Mouse (Mus musculus): ENCODE measurements at regions not wholly inside any gene's neighbourhood (a gene's known extent, or its start where the extent isn't known, plus 50 kb on each side); places are given as distances from the start of the nearest gene placed in this dataset.

DNA sequence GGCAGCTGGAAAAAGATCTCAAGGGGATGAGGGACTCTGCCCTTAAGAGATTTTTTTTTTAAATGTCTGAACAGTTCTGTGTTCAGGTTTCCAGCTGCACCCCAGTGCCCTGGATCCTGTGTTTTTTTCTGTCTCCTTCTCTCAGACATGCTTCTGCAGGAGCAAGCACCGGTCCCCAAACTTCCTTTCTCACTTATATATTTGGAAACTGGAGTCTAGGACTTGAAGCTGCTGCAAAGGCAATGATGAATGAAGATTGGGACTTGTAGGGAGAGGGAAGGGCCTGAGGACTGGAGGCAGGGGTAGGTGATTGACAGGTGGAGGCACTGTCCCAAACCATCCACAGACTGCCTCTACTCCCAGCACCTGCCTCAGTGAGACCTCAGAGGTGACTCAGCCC lies 255.5 kb upstream of the Cdh5 start:
- DNase-seq, result no peak
- intact Hi-C loops (cut with DNase I), result no loop called here

DNA sequence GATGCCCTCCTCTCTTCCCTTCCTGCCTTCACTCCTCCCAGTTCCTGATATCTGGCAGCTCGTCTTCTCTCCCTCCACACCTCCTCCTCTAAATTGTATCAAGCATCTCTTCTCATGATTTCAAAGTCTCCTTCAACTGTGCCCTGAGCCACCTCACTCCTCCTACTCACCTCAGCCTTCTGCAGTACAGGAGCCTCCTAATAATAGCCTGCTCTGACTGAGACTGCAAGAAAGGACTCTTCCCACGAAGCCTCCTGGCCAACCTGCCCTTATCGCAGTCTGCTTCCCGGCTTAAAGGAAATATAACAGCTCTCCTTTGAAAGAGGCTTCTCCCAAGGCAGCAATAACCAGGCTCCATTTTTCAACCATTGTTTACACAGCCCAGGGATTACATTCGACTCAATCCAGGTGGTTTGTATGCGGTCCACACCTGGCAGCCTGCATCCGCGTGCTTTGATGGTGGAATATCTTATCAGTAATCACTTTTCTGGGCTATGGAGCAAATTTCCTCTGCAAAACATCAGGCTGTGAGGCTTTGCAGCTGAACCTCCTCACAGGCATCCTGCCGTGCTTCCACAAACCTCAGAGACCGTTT lies 254.9 kb upstream of the Cdh5 start:
- DNase-seq, result no peak
- intact Hi-C loops (cut with DNase I), result no loop called here

DNA sequence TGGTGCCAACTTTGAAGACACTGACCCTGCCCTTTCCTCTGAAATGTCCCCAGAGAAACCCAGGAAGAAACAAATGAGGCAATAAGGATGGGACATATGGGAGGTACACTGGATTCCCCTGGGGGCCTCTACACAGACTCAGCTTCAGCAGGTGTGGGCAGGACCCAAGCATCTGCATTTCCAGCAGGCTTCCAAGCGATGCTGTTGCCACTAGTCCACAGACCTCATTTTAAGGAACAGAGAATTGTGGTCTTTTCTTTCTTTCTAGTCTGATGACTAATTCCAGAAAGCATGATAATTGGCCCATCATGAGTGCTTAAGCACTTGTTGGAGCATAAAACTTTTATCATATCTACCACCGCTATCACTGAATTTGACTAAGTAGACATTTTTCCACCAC lies 251.6 kb upstream of the Cdh5 start:
- DNase-seq, result no peak
- intact Hi-C loops (cut with DNase I), result no loop called here

DNA sequence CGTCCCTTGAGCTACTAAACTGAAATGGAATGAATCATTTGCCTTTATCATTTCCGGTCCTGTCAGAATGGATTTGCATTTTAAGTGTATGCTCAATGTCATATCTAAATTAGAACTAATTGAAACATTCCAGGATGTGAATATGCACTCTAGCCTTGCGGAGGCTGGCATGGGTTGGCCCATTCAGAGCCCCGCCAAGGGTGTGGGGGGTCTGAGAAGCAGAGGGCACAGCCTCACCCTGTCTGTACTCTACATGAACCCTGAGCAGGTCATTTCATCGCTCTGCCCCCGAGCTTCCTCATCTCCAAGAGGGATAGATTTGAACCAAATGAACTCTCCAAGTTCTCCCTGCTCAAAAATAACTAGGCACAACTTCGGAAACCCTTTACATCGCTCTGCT lies 250.1 kb upstream of the Cdh5 start:
- intact Hi-C loops (cut with DNase I), result no loop called here
- DNase-seq, result no peak

DNA sequence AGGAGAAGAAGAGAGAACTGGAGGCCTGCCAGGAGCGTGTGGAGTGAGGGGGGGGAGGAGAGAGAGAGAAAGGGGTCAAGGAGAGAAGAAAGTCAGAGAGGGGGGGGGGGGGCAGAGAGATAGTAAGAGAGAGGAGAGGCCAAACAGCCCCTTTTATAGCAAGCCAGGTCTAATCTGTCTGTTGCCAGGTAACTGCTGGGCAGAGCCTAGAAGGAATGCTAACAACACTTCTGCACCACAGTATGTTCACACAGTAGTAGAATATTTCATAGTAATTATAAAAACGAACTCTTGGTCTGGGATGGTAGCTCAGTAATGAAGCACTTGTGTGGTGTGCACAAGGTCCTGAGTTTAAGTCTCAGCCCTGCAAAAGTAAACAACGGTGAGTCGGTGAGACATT lies 248.4 kb upstream of the Cdh5 start:
- DNase-seq, result no peak
- intact Hi-C loops (cut with DNase I), result no loop called here

DNA sequence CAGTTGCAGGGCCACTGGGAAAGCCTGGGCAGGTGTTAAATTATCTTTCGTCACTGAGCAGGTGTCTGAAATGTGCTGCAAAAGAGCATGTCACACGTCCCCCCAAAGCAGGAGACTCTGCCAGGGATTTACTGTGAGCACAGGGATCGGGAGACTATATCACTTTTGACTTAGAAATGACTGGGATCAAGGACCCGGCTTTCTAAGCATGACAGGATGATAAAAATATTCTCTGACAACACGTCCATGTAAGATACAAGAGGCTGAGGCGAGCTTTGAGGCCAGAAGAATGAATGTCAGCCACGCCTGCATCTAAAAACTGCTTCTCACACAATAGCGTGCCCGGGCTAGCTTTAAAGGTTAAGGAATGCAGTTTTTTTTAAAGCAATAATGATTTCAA lies 246.1 kb upstream of the Cdh5 start:
- intact Hi-C loops (cut with DNase I), result no loop called here
- no peak for DNase-seq

DNA sequence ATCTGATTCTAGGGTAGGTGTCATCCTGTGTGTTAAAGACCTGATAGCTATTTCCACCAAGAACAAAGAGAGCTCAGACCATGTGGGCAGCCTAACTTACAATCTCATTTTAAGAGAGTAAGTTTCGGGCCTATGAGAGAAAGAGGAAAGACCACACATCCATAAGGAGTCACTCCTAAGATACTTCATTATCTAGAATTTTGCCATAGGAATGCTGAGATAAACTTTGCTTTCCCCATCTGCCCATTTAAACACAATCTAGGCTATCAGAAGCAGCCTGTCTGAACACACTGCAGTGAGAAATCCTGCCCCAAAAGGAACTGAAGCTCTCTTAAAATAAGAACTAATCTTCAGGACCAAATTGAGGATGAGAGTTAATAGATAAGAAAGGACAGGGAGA lies 242.3 kb upstream of the Cdh5 start:
- intact Hi-C loops (cut with DNase I), result no loop called here
- no peak for DNase-seq

DNA sequence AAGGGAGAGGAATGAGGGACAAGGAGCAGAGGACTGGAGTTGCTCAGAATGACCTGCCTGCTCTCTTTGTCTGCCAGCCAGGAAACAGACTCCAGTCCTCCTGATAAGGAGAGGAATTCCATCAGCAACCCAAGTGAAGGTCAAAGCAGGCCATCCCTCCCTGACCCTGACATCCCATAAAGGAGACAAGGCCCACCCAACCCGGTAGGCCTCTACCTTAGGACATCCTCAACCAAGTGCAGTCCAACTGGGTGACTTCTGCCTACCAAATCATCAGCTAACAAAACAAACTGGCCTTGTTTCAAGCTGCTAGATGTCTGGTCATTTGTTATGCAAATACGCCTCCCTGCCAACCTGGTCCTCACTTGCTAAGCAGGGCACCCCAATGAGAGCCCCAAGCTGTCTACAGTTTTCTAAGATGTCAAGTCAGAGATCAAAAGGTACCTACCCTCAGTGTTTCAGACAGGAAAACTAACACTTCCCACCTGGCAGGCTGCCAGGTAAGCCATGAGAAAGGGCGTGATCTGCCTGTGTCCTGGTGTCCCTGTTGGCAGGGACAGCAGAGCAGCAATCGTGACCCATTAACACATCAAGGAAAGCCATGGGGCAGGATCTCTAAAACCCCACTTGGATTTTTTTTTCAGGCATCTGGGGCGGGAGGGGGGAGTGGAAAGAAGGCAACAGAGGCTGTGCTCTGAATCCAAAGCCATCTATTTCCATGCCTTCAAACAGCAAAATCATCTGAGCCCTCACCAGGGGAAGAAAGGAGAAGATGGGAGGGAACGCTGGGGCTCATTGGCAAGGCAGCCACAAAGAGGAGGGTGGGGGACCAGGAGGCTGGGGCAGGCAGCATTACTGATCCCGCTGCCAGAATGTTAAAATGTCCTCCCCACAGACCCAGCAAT lies 227.6 kb upstream of the Cdh5 start:
- no peak for DNase-seq
- intact Hi-C loops (cut with DNase I), result no loop called here

DNA sequence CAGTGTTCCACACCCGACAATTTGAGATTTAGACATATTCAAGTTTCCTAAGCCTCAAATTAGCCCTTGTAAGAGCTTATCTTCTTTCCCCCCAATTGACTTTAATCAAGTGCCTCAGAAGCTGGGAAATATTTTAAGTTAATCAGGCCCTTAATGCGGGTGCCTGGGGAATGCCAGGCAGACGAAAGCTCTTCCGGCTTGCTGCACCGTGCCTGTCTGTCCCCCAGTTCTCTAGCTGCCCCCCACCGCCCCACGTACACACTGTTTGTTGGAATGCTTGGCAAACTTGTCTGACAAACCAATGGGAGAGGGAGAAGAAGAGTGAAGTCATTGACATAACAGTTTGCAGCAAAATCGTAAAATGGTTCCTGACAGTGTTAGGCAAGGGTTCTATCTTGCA lies 226.9 kb upstream of the Cdh5 start:
- DNase-seq, result no peak
- intact Hi-C loops (cut with DNase I), result no loop called here

DNA sequence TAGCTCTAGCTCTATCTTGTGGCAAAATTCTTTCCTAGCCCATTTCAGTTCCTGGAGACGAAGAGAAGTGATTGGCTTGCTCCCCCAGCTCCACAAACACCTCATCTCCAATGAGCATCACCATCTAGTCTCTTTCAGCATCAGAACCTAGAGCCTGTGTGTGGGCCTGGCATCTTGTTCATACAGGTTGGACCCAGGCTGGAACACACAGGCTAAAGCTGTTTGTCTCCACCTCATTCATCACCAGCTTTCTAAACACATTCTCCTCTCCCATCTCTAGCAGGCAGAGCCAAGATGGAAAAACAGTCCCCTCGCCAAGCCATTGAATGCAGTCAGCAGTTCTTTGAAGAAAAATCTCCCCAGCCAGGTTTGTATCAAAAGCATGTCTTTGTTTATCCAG lies 221.9 kb upstream of the Cdh5 start:
- intact Hi-C loops (cut with DNase I), result no loop called here
- no peak for DNase-seq

DNA sequence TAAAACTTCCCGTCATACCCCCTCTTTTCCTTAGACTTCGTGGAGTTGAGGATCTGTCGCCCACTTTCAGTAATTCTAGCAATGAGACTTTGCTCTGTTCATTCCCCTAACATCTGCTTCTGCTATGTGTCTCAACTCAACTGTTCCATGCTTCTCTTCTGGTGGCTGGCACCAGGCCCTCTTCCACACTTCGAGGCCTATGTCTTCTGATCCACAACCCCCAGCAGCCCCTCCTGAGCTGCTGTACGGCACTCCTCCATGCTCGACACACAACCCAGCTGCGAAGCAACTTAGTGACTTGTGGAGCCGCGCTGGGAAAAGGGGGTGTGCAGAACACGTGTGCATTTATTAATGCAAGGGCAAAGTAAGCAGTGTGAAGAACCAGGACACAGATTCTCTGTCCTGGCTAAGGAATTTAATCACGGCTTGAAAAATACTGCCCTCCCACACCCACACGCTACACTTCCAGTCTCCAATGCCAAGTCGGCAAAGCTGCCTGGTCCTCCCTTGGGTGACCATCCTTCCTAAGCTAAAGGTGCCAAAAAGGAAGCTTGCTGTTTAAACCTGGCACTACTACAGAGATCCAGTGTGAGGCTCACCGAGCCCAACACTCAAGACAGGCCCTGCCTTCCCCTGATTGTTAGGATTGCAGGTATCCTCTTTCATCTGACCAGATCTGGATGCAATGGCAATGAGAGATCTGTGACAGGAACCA lies 220.8 kb upstream of the Cdh5 start:
- DNase-seq, result peak in 1 of 2 experiments; percentile 18

DNA sequence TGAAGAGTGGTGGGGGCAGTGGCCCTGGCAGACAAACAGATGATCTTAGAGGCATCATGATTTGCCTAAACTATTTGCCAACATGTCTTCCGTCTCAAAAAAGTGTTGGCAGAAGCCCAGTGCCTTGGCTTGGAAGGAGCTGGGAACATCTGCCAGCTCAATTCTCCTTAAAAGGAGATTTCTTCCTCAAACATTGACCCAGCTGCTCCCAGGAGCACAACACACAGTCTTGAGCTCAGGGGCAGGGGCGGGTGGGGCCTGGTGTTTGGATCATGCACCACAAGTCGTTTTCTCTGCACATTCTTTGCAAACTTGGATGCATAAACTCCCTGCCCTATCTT lies 220.3 kb upstream of the Cdh5 start:
- intact Hi-C loops (cut with DNase I), result no loop called here
- peak in 1 of 2 experiments; percentile 12 for DNase-seq

More for the DNA sequence above, 220.8 kb upstream of the Cdh5 start:
- intact Hi-C loops (cut with DNase I), result no loop called here

DNA sequence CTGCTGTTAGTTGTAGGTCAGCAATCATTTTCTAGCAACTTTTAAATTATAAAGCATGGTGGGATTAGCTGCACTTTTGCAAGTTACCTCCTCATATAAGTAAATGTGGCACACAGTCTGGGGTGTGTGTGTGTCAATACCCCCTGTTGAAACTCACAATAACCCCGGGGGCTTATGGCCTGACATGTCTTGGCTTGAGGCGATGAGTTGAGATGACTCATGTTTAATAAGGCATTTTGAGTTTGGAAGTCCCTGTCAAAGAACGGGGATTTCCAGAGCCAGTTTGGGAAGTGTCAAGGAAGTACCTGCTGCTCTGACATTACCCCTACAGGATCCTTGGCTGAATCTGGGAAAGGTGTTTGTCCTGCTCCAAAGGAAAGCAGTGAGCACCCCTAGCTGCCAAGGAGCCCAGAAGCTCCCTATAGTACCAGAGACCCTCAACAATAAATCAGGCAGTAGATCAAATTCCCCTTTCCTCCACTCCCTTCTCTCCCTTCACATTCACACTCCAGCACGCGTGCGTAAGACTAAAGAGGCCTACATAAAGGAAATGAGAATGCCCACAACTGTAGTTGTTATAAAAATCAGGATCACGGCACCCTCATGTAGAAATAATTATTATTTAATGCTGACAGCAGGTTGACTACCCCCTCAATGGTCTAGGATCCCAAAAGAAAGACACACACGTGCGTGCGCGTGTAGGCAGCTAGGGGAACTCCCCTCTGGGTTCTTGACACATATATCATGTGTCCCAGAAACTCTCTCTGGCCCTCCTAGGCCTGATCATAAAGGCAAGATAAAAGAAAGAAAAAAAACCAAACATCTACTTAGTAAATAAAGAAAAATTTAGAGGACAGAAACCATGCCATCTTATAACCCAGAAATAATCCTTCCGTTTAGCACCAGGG lies 216.3 kb upstream of the Cdh5 start:
- no peak for DNase-seq
- intact Hi-C loops (cut with DNase I), result no loop called here

DNA sequence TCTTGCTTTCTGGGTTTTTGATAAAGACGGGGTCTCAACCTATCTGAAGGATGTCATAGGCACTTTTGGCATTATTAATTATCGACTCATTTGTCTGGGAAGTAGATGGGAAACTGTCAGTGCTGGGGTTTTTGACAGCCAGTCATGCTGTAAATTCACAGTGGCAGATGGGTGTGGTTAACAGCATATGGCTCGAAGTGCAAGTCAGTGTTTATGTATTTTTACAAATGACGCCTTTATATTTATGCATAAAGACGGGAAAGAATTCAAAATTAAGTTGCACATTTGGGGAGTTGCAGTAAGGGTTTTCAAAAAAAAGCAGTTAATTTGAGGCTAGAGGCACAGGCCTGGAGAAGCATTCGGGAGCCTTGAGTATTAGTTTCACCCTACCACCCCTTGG lies 206.8 kb upstream of the Cdh5 start:
- no peak for DNase-seq
- intact Hi-C loops (cut with DNase I), result no loop called here

DNA sequence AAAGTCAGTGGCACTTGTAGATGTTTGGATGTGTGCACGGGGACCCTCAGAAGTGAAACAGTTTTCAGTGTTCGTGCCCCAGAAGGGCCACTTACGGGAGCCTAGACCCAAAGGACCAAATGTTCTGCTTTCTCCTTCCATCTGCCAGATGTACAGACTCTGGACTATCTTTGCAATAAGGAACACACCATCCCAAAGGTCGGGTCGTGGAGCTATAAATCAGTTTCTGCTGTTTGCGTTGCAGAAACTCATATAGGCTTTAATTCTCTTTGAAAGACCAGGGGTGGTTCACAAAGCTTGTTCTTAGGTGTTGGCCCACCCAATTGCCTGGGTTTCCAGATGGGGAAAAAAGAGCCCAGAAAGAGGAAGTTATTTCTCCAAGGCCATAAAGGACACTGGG lies 206.3 kb upstream of the Cdh5 start:
- no peak for DNase-seq
- intact Hi-C loops (cut with DNase I), result no loop called here

DNA sequence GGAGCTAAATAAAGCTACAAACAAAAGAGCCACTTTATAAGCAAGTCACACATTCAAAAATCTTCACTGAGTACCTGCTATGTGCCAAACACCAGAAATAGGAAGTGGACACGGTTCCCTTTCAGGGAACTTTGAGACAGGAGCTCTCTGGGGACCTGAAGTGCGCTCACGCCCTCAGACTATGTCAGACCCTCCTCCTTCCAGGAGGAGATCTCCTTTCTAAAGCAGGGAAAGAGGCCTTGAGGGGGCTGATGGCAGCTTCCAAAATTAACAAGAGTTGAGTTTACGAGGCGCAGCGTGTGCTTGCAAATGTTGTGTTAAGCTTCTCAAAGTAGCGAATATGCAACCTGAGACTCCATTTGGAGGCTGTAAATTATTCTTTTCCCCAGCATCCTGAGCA lies 204.0 kb upstream of the Cdh5 start:
- DNase-seq, result no peak
- intact Hi-C loops (cut with DNase I), result no loop called here

DNA sequence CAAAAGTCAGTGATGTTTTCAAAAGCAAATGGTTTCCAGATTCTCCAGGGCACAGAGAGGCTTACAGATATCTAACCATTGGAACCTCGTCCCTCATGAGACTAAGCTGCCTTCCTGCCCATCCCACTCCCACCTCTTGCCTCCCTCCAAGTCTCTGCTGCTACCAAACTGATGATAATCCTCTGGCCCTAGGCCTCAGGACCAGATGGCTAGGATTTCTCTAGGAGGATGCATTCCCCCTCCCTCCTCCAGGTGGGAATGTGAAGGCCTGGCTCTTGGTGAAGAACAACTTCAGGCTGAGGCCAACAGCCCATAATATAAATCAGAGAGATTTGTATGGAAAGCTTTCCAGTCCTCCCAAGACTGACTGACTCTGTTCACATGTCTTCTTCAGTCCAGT lies 198.9 kb upstream of the Cdh5 start:
- intact Hi-C loops (cut with DNase I), result no loop called here
- no peak for DNase-seq

DNA sequence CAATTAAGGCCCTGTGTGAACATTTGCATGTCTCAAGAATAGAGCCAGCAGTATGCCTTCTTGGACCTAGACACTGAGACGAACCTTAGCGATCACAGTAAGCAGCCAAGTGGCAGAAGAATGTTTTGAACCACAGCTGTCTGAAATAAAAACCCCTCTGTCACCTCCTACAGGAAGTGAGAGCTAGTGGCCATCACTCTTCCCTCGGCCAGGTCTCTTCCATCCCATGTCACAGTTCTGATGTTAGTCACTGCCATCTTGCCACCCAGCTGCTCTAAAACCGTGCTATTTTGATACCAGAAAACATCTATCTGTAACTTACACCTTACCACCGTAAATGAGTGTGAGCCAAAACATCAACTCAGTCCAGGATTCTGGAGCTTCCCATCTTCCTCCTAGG lies 197.8 kb upstream of the Cdh5 start:
- DNase-seq, result no peak
- intact Hi-C loops (cut with DNase I), result no loop called here

DNA sequence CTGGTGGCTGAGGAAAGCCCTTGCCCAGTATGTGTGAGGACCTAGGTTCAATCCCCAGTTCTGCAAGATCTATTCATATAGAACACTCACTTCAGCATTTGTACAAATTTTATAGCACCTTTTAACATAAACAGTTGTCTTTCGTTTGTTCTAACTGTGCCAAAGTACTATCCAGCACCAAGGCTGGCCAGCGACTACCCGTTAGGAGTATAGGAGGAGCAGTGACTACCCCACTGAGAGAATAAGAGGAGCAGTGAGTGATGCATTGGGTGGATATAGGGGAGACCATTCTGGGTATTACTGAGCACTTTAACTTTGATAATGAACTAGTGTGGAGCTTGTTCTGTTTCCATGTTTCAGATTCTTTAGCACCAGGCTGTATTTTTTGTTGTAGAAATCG lies 193.8 kb upstream of the Cdh5 start:
- no peak for DNase-seq
- intact Hi-C loops (cut with DNase I), result no loop called here

DNA sequence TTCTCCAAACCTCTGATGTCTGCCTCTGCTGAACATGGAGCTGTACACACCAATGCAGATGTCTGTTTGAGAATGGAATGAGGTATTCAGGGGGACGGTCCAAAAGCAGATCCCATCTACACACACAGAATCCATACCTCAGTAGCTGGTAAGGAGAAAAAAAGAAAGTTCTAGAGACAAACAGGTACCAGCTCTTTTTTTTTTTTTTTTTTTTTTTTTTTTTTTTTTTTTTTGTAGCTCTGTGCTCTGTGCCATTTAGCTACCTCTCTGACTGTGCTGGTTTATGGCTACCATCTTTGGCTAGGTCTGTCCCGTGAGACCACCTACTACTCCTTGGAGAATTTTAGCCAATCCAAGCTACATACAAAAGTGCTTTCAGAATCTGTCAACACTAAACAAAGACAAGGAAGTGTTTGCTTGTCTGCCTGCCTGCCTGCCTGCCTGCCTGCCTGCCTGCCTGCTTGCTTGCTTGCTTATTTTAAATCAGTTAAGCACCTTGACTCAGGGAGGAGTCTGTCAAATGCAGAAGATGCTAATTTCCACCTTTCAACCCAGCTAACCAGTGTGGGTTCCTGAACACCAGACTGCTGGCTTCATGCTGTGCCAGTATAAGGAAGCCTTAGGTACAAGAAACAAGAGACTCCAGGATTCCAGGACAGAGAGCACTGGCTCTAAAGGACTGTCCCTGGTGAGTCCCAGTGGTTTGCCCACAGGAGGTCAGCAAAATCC lies 190.0 kb upstream of the Cdh5 start:
- intact Hi-C loops (cut with DNase I), result no loop called here
- no peak for DNase-seq

Measured in gastrocnemius, postnatal 36 days (tissue).